Mouse (Mus musculus) E14TG2a.4 (cell line): ENCODE measurements at regions not wholly inside any gene's neighbourhood (a gene's known extent, or its start where the extent isn't known, plus 50 kb on each side); places are given as distances from the start of the nearest gene placed in this dataset.

ENCODE experiments used
- CTCF ChIP-seq: conservative IDR thresholded peaks from 2 replicates; pipeline ENCODE4 v1.5.1; 2014; ENCODE audit warnings: low read length
- POU5F1 ChIP-seq: IDR thresholded peaks from 2 replicates; pipeline ENCODE4 v1.6.1; 2014; ENCODE audit warnings: low read length, borderline replicate concordance

- TF ChIP-seq CTCF (no peak), POU5F1 (no peak)
Observed at GRCm38 (mm10) chr16:8951156-8951899, 121.4 kb downstream of the 1810013L24Rik start.
